Mouse (Mus musculus) embryonic facial prominence, embryonic 10.5 days (tissue): ENCODE data around the gene Evc2. TPM values are rescaled to one million over a fixed set of nuclear protein-coding genes. Genes with fewer than 3 reads are reported as not detected.

Experiments used
- DNase-seq: peaks from one replicate; pipeline ENCODE4 v3.0.0-alpha.2; 2017; ENCODE audit warnings: low spot score
- H3K27ac ChIP-seq: fragments of 300-500 bp; sonication (generic); replicated peaks from 2 replicates; pipeline ENCODE4 v1.5.1; 2016; ENCODE audit warnings: mild to moderate bottlenecking
- H3K27me3 ChIP-seq: fragments of 300-500 bp; sonication (generic); replicated peaks from 2 replicates; pipeline ENCODE4 v1.6.1; 2016; ENCODE audit warnings: low read depth, mild to moderate bottlenecking; ENCODE audit not compliant: poor library complexity, severe bottlenecking
- H3K36me3 ChIP-seq: fragments of 300-500 bp; sonication (generic); replicated peaks from 2 replicates; pipeline ENCODE4 v1.6.1; 2016; ENCODE audit warnings: mild to moderate bottlenecking, moderate library complexity
- H3K4me1 ChIP-seq: fragments of 300-500 bp; sonication (generic); 2 replicates; pipeline ENCODE4 v1.6.1; 2016
- H3K4me3 ChIP-seq: fragments of 300-500 bp; sonication (generic); 2 replicates; pipeline ENCODE4 v1.5.1; 2016; ENCODE audit warnings: mild to moderate bottlenecking, moderate library complexity
- H3K9me3 ChIP-seq: fragments of 300-500 bp; sonication (generic); 2 replicates; pipeline ENCODE4 v1.6.1; 2016; ENCODE audit warnings: mild to moderate bottlenecking
- WGBS: fragments of 180-500 bp; shearing (Covaris S2); methylation state at CpG from one replicate; pipeline ENCODE4 v1.1.7; 2016; 5-methylcytosine and 5-hydroxymethylcytosine counted together
- polyA plus RNA-seq: library from polyadenylated mRNA; unstranded; fragments of >200 nt; fragmentation: Nextera tagmentation; extraction: Ambion mirVana; gene quantifications from 2 replicates; pipeline ENCODE4 v1.2.1, GENCODE M21; 2016

Gene Evc2
- 21.7 and 21.9 TPM in 2 replicates for polyA plus RNA-seq

DNA sequence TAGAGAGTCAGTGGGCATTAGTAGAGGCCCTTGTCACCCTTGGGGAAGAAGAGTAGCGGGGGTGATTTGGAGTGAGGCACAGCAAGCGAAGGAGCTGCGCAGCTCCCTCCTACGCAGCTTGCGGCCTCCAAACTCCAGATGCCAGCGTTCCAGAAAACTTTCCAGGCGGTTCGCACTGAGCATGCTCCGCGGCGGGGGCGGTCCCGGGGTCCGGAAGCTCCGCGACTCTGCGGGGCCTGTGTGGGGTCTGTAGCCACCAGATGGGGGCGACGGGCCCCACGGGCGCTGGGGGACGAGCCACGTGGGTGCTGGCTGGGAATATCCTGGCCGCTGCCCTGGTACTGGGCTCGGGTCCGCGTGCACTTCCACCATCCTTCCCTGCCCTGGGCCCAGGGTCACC is at the start of gene Evc2:
TSS of gene Evc2 (plus strand) at position 212 of the 400 bp plus-strand sequence.
- peaks cover 29% of the 10 kb centered on the region for H3K36me3 ChIP-seq
- no peaks in the 10 kb centered on the region; the same call in 1 of the 2 replicates for H3K27me3 ChIP-seq
- H3K9me3 ChIP-seq: no peaks in the 10 kb centered on the region
- under 1% methylated on average over 27 of the region's 27 CpGs for WGBS
- DNase-seq: peak; percentile 92
- H3K4me1 ChIP-seq: peaks cover 59% of the 10 kb centered on the region
- H3K4me3 ChIP-seq: peak within 1 kb of the TSS; percentile 69
- H3K27ac ChIP-seq: peak within 1 kb of the TSS; percentile 84

GRCm38 (mm10) chr5:37289236-37289635 is 49.1 kb upstream of the Evc2 start:
- 15% methylated on average over 3 of the region's 3 CpGs for WGBS
- Histone ChIP-seq H3K4me3 (no peak overlapping the region), H3K27me3 (no peaks in the 10 kb centered on the region), H3K36me3 (peaks cover 66% of the 10 kb centered on the region), H3K4me1 (no peaks in the 10 kb centered on the region), H3K27ac (no peak overlapping the region), H3K9me3 (no peaks in the 10 kb centered on the region)
- peak; percentile 53 for DNase-seq

DNA sequence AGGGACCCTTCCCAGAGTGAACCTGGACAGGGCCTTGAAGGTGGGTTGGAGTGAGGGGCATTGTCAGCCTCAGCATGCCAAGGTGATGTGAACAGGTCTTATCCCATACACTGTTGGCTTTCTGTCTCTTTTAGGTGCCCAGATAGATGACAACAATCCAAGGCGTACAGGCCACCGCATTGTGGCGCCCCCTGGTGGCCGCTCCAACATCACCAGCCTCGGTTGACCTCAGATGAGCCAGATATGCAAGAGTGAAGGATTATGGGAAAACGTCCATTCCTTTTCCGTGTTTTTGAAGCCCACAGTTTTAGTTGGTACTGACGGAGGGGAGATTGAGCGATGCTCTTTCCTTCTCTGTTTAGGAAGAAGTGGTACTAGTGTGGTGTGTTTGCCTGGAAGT is 47.3 kb upstream of the Evc2 start:
- Histone ChIP-seq H3K27me3 (no peaks in the 10 kb centered on the region), H3K4me3 (no peak overlapping the region), H3K27ac (no peak overlapping the region), H3K9me3 (no peaks in the 10 kb centered on the region), H3K36me3 (peaks cover 54% of the 10 kb centered on the region), H3K4me1 (no peaks in the 10 kb centered on the region)
- DNase-seq: peak; percentile 25
- 66% methylated on average over 9 of the region's 9 CpGs for WGBS

DNA sequence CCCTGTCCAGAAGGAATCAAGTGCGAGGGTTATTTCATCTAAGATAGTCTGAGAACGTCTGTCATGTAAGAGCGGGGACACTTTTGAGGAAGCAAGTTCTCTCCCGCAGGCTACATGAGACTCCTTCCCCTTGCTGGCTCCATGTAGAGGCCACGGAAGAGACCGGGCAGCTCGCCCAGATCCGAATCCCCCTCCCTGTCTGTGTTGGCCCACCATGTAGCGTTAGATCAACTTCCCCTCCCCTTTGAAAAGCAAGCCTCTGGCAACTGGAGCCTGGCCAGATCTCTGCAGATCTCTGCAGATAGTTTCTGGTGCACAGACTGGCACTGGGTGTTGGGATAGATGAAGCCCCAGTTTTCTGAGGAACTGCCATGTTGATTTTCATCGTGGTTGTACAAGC is 41.6 kb upstream of the Evc2 start:
- WGBS: 85% methylated on average over 10 of the region's 10 CpGs
- peaks cover 31% of the 10 kb centered on the region for H3K36me3 ChIP-seq
- no peaks in the 10 kb centered on the region for H3K4me1 ChIP-seq
- DNase-seq: no peak
- no peaks in the 10 kb centered on the region for H3K27me3 ChIP-seq
- no peak overlapping the region for H3K4me3 ChIP-seq
- no peaks in the 10 kb centered on the region for H3K9me3 ChIP-seq
- no peak overlapping the region for H3K27ac ChIP-seq

GRCm38 (mm10) chr5:37298370-37298769 is 39.9 kb upstream of the Evc2 start:
- 23% methylated on average over 7 of the region's 7 CpGs for WGBS
- H3K27ac ChIP-seq: no peak overlapping the region
- peaks cover 37% of the 10 kb centered on the region for H3K36me3 ChIP-seq
- DNase-seq: peak; percentile 53
- no peaks in the 10 kb centered on the region for H3K4me1 ChIP-seq
- no peak overlapping the region for H3K4me3 ChIP-seq
- no peaks in the 10 kb centered on the region for H3K9me3 ChIP-seq
- no peaks in the 10 kb centered on the region for H3K27me3 ChIP-seq

DNA sequence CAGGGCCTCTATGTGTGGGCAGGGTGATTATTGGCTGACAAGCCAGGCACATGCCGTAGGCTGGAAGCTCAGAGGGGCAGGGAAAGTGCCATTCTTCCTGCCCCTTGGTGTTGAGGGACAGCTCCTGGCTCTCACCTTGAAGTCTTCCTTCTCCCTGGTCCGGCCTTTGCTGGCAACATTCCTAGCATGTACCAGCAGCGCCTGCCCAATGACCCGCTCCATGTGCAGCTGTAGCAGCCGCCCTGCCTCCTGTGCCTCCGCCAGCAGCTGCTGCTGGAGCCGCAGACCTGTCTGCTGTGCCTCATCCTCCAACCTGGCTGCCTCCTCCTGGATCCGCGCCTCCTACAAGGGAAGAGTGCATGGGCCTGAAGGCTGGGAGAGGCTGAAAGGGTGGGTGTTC is 28.3 kb upstream of the Evc2 start:
- 90% methylated on average over 9 of the region's 9 CpGs for WGBS

GRCm38 (mm10) chr5:37312980-37313722 is 25.1 kb upstream of the Evc2 start:
- H3K27ac ChIP-seq: no peak overlapping the region
- WGBS: 86% methylated on average over 12 of the region's 12 CpGs
- H3K4me3 ChIP-seq: no peak overlapping the region
- peaks cover 9% of the 10 kb centered on the region; the same call in 1 of the 2 replicates for H3K9me3 ChIP-seq
- no peaks in the 10 kb centered on the region for H3K27me3 ChIP-seq
- H3K36me3 ChIP-seq: peaks cover 96% of the 10 kb centered on the region
- DNase-seq: no peak
- no peaks in the 10 kb centered on the region for H3K4me1 ChIP-seq

More for the DNA sequence above, 28.3 kb upstream of the Evc2 start:
- H3K36me3 ChIP-seq: peaks cover 96% of the 10 kb centered on the region
- no peak overlapping the region for H3K27ac ChIP-seq
- no peak overlapping the region for H3K4me3 ChIP-seq
- H3K27me3 ChIP-seq: no peaks in the 10 kb centered on the region
- no peaks in the 10 kb centered on the region for H3K4me1 ChIP-seq
- peaks cover under 1% of the 10 kb centered on the region; the same call in 1 of the 2 replicates for H3K9me3 ChIP-seq
- DNase-seq: no peak

- no peaks in the 10 kb centered on the region for H3K4me1 ChIP-seq
- peaks cover 9% of the 10 kb centered on the region; the same call in 1 of the 2 replicates for H3K9me3 ChIP-seq
- H3K36me3 ChIP-seq: peaks cover 100% of the 10 kb centered on the region
- no peak overlapping the region for H3K4me3 ChIP-seq
- no peaks in the 10 kb centered on the region for H3K27me3 ChIP-seq
- no peak overlapping the region for H3K27ac ChIP-seq
- WGBS: 94% methylated on average over 6 of the region's 6 CpGs
- no peak for DNase-seq
These were observed 19.6 kb upstream of the Evc2 start for GRCm38 (mm10) chr5:37318715-37319114.

DNA sequence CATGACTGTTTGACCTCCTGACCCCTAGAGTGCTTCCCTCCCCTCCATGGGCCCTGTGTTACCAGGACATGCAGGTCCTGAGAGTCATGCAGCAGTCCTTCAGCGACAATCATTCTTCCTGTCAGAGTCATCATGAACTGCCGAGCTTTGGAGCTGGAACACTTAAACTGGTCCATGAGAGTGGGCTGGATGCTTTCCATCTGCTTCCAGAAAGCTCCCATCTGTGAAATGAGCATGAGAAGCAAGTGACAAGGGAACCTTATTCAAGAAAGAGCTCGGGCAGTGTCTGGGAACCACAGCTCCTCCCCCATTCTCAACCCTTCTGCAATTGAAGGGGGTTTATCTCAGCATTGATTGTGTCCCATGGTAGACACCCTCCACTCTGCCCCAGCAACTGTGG is 18.1 kb upstream of the Evc2 start:
- H3K36me3 ChIP-seq: peaks cover 100% of the 10 kb centered on the region

GRCm38 (mm10) chr5:37320761-37321160 is 17.5 kb upstream of the Evc2 start:
- no peak overlapping the region for H3K4me3 ChIP-seq
- 93% methylated on average over 4 of the region's 4 CpGs for WGBS
- peaks cover 1% of the 10 kb centered on the region; the same call in 1 of the 2 replicates for H3K9me3 ChIP-seq
- no peaks in the 10 kb centered on the region for H3K27me3 ChIP-seq
- no peak for DNase-seq
- H3K27ac ChIP-seq: no peak overlapping the region
- no peaks in the 10 kb centered on the region for H3K4me1 ChIP-seq
- H3K36me3 ChIP-seq: peaks cover 100% of the 10 kb centered on the region

More for the DNA sequence above, 18.1 kb upstream of the Evc2 start:
- peaks cover 7% of the 10 kb centered on the region; the same call in 1 of the 2 replicates for H3K9me3 ChIP-seq
- 89% methylated on average over 3 of the region's 3 CpGs for WGBS
- no peak for DNase-seq
- no peak overlapping the region for H3K27ac ChIP-seq
- no peaks in the 10 kb centered on the region for H3K4me1 ChIP-seq
- no peaks in the 10 kb centered on the region for H3K27me3 ChIP-seq
- no peak overlapping the region for H3K4me3 ChIP-seq

- 88% methylated on average over 6 of the region's 6 CpGs for WGBS
- no peak for DNase-seq
These were observed 11.6 kb upstream of the Evc2 start for GRCm38 (mm10) chr5:37326675-37327074.

GRCm38 (mm10) chr5:37330449-37331132 is 7.7 kb upstream of the Evc2 start:
- Histone ChIP-seq H3K9me3 (no peaks in the 10 kb centered on the region), H3K4me3 (no peak overlapping the region), H3K27me3 (no peaks in the 10 kb centered on the region), H3K36me3 (peaks cover 79% of the 10 kb centered on the region), H3K27ac (no peak overlapping the region), H3K4me1 (peaks cover 11% of the 10 kb centered on the region)
- 89% methylated on average over 8 of the region's 8 CpGs for WGBS
- DNase-seq: no peak

More at GRCm38 (mm10) chr5:37326675-37327074, 11.6 kb upstream of the Evc2 start:
- Histone ChIP-seq H3K4me1 (no peaks in the 10 kb centered on the region), H3K27ac (no peak overlapping the region), H3K4me3 (no peak overlapping the region), H3K36me3 (peaks cover 96% of the 10 kb centered on the region), H3K9me3 (no peaks in the 10 kb centered on the region), H3K27me3 (no peaks in the 10 kb centered on the region)

DNA sequence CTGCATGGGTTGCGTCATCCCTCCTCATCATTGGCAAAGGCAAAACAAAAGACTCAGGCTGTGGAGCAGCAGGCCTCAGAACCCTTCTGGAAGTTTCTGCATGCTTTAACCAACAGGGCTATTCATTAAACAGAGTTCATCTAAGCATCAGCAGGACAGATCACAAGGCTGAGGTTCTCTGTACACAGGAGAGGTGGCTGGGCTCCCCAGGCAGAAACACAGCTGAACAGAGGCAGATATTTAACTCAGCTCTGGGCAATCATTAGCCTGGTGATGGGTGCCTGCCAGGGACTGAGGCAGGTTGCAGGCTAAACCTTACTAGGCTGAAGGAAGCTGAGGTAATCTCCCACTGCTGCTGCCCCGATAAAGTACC is 7.2 kb upstream of the Evc2 start:
- H3K27me3 ChIP-seq: no peaks in the 10 kb centered on the region
- peaks cover 17% of the 10 kb centered on the region for H3K4me1 ChIP-seq
- H3K27ac ChIP-seq: no peak overlapping the region
- no peaks in the 10 kb centered on the region for H3K9me3 ChIP-seq
- peaks cover 74% of the 10 kb centered on the region for H3K36me3 ChIP-seq
- no peak for DNase-seq
- no peak overlapping the region for H3K4me3 ChIP-seq
- WGBS: 98% methylated on average over 2 of the region's 2 CpGs
